Mouse (Mus musculus) 416B (cell line): ENCODE results near the gene Cd6.
A peak's percentile ranks its signal among the peaks of the same experiment; 100 is the strongest.

ENCODE experiments used
- DNase-seq: peaks from one replicate; pipeline ENCODE4 v3.0.0; 2011; ENCODE audit warnings: low read depth

The Cd6 gene

DNA sequence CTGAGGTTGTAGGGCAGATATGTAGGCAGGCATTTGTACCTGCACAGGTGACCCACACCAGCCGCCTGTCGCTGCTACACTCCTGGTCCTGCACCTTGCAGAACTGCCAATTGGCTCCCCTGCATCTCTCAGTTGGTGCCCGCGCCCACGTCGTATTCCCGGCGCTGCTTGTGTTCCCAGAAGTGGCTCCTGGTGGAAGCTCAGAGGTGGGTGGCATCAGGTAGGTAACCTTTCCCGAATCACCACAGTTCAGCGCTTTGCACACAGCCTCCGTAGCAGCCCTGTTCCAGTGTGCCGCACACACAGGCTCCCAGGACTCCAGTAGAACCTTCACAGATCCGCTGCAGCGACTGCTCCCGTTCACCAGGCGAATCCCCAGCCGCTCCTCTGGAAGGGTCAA, 30.7 kb downstream of the Cd6 start:
- DNase-seq: no peak

DNA sequence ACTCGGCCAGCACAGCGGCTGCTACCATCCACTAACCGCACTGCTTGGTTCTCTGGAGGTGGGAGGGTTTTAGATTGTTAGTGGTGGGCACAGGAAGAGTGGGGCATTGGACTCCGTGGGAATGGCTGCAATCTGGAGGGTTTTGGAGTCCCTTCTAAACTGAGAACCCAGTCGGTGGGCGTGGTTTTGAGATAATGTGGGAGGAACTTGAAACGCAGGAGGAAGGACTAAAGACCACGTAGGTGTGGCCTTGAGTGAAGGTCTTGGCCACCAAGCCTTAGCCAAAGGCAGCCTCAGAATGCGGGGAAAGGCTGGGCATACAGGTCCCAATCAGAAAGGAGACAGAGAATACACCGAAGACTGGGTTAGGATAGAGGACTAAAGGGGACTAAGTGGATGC, 31.3 kb downstream of the Cd6 start:
- DNase-seq: no peak

DNA sequence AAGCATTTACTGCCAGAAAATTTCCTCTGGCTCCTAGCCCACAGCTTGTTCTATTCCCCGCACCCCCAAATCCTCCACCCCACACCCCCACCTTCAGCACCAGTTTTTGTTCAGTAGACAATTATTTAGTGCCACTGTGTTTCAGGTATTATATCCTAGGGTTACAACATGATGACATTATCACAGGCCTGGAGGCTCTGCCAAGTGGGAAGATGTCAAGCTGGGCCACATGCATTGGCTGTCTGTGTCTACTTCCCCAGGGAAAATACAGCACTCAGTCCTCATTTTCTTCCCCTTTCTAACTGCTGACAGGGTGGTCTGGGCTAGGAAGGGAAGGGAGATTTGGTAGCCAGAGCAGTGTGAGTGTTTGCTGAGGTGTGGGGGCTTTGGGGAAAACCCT, 34.9 kb downstream of the Cd6 start:
- no peak for DNase-seq

DNA sequence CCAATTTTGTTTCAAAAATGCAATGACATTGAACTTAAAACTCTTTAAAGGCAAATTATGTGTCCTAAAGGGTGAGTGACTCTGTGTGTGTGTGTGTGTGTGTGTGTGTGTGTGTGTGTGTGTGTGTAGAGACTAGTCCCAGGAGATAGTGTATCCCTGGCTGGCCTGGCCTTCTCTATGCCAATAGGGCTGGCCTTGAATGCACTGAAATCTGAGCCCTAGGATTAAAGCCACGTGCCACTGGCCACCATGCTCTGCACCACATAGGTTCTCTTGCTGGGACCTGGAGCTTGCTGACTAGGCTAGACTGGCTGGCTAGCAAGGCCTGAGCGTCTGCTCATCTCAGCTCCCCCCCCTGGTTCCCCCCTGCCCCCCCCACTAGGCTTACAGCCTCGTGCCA, 36.8 kb downstream of the Cd6 start:
- no peak for DNase-seq

DNA sequence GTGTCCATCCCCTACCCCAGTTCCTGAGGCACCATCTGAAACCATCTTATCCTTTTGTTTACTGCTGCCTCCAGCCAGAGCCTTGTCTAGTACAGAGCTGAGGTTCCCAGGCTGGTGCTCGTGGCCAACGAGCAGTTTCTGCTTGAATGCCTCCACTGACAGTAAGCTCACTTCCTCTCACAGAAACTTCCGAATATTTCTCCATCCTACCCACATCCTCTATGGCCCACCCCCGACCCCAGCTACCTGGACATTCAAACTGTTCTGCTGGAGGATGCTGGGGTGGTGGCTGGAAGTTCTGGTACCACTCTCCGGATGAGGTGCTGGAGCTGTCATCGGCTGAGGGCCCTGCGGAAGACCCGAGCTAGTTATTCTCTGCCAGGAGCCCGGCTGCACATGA, 39.5 kb downstream of the Cd6 start:
- DNase-seq: no peak

DNA sequence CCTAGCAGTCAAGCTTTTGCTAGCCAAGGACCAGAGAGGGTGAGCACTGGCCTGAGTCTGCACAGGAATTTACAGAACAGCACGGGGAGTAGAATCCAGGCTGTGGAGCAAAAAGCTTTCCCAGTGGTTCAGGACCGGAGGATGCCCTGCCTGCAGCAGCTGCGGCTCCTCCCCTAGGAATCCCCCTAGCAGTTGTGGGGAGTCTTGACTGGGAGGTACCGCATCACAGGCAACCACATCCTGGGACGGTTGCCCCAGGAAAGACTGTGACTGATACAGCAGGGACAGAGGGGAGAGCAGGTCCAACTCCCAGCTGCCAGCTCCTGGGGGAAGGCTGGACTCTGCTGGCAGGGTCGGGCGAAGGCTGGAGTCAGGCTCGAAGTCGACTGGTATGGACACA, 41.6 kb downstream of the Cd6 start:
- DNase-seq: no peak

GRCm38 (mm10) chr19:10787406-10787805, 42.5 kb downstream of the Cd6 start:
- no peak for DNase-seq

- DNase-seq: no peak
These were observed 43.1 kb downstream of the Cd6 start for GRCm38 (mm10) chr19:10786753-10787152.

GRCm38 (mm10) chr19:10784796-10785459, 44.9 kb downstream of the Cd6 start:
- DNase-seq: no peak

DNA sequence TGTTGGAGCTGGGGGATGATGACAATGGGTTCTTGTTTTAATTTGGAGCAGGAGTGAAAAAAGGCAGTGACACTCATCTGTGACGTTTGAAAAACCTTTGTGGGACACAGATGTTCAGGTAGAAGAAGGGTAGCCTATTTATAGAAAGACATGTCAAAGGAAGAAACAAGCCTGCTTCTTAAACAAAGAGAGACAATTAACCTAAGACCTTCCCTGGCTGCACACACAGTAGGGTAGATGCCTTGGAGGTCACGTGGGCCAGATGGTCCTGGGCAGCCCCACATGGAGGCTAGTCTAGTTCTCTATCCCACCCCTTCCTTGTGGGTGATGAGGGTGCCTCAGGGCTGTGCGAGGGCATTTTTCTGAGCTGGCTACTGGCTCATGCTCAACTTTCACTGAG, 45.8 kb downstream of the Cd6 start:
- no peak for DNase-seq

DNA sequence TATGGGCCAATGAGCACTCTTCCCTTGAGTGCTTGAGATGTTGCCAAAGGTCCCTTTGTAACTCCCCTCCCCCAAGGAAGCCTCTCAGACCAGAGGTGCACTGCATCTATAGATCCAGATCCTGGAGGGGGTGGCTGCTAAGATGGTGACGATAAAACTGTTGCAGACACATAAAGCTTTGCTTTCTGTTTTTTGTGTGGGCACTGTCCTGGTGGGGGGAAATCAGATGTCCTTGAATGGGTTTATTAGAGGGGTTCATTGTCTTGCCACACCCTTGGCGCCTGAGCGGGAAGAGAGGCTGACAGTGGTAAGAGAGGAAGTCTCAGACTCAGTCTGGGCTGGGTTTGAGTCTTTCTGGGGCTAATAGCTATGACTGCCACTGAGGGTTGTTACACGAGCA, 46.7 kb downstream of the Cd6 start:
- no peak for DNase-seq

DNA sequence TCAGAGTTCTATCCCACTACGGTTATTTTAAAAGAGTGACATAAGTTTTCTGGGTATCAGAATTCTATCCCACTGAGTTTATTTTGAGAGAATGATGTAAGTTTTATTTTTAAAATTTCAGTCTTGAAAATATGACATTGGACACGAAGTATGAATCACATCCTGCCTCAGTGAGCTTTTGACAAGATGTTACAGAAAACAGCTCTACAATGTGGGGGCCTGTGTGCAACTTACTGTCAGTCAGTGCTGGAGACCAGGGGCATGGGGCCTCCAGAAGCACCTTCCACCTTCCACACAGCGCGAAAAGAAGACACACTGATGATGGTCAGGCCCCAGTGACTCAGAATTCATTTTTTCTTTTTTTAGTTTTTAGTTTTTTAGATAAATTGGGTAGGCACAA, 48.2 kb downstream of the Cd6 start:
- peak; percentile 16 for DNase-seq

DNA sequence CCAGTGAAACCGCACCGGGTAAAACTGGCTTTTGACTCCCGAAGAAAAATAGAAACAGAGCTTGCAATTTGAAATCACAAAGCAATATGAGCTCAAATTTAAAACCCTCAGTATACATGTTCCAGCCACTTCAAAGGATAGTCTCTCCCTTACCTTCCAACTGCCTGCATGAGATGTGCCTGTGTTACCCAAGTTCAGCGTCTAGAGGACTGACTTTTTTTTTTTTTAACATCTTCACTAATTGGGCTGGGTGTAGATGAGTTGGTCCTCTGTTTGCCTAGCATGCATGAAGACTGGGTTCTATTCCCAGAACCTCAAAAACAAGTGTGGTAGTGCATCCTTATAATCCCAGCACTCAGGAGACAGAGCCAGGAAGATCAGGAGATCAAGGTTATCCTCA, 53.0 kb downstream of the Cd6 start:
- DNase-seq: no peak

DNA sequence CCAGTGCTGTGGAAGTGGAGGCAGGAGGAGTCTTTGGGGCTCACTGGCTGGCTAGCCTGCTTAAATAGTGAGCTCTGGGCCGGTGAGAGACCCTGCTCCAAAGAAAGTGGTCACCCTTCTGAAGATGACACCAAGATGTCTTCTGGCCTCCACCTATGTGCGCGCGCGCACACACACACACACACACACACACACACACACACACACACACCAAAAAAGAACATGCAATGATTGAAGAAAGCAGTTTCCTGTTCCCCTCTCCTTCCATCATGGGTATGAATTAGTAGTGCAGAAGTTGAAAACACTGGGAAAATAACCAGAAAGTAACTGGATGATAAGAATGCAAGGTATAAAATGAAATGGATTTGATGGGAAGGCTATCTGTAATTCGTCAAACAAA, 55.7 kb downstream of the Cd6 start:
- DNase-seq: no peak

GRCm38 (mm10) chr19:10773384-10773783, 56.5 kb downstream of the Cd6 start:
- DNase-seq: no peak

- DNase-seq: no peak
These were observed 57.0 kb downstream of the Cd6 start for GRCm38 (mm10) chr19:10772866-10773265.

DNA sequence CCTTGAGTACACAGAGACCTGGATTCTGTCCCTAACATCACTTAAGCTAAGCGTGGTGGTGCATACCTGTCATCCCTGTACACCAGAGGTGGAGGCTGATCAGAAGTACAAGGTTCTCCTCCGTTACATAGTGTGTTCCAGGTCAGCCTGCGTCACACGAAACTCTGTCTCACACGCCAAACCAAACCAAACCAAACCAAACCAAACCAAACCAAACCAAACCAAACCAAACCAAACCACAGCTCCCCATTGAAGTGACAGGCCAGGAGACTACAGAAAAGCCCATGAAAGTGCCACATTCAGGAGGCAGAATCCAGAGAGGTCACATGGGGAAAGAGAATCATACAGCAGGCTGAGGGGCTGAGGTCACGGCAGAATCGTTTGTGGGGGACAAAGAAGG, 57.9 kb downstream of the Cd6 start:
- DNase-seq: no peak

DNA sequence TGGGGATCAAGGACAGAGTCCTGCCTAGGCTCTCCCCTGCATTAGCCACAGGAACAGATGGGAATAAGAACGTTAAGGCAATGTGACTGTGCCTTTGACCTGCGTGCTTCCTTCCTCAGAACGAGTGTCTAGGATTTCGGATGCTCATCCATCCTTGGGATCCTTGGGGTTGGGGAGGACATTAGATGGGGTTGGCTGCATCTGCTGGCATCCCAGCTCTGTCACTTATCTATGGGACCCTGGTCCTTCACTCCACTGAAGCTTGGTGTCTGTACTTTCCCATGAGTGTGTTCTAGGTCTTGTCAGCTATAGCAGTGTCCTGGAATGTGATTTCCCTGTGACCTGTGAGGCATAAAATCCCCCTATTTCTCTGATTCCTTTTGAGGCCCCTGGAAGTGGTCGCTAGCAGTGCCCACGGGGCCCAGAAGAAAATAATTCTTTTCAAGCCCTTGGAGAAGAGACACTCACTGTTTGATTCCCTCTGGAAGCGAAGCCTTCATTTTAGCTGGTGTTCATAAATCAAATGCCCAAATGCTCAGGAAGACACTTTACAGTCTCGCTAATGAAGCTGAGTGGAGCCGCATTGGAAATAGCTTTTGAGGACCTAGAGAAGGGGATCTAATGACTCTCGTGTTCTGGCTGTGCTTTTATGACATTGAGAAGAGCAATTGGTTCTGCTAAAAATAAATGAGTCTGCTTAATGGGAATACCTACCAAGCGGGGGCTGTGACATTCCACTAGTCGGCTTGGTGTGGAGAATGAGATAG, 60.2 kb downstream of the Cd6 start:
- no peak for DNase-seq

DNA sequence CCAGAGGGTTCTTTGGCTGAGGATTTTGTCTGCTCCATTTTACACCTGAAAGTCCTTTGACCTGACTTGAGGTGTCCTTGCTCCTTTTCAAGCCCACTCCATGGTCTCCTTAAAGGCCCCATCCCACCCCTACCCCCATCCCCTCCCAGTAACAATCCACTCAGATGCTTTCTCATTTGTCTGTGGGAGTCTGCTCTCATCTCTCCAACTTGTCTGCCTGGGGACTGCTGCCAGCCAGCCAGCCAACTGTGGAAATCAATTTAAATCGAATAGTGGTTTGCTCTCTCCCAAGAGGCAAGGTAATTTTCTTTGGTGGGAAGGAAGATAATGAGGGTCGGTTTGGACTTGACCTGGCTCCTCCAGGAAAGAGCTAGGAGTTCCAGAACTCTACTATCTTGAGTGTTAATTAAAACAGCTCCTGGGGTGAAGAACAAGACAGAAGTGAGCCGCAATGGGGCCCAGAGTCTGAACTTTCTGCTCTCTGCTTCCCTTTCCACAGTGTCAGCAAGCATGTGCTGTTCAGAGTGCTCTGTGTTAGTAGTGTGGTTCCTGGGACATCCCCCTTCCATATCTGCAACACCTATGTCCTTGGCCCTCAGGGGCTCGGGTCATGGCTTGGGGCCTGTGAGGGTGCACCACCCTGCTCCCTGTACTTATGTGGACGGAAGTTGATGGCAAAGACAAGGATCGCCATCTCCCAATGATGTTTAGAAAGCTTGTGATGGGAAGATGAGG, 61.0 kb downstream of the Cd6 start:
- DNase-seq: no peak

- no peak for DNase-seq
These were observed 62.2 kb downstream of the Cd6 start for GRCm38 (mm10) chr19:10767631-10768030.

DNA sequence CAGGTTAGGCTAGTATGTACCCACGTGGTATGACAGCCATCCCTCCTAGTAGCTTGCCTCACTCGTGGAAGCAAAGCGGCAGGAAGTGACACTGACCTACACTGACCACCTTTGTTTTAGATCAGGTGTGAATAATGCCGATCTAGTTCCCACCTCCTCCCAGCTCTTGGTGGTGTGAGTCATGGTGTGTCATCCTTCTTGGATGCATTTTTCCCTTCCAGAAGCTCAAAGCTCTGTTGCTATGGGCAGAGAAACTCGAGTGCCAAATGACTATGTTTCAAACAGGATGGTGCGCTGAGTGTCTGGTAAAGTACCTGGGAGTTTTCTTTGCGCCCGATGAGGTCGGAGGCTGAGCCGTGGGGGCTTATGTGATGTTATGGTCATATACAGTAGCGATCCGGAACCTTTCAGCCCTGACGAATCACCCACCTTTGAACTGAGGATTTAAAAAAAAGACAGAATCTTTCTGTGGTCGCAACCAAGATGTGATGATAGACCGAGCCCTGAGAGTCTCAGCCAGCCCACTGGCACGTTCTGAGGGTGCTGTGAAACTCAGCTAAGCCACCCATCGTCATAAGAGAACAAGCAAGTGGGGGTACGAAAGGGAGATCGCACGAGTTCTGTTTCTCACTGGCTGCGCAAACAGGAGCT, 66.4 kb downstream of the Cd6 start:
- no peak for DNase-seq

DNA sequence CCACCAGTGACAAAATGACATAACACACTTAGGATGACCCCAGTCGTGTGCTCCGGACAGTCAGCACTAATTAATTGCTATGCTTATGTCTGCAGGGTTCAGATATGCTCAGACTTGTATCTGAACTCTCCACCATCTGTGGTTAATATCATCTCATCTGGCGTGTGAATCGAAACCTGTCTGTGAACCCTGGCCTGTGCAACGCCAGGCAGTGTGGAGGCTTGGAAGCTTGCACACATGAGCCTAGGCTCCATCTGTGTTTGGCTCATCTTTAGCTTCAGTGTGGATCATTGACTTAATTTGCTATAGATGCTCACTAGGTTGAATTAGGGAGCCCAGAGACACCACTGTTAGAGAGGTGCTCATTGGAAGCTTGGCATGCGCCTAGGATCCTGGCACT, 67.4 kb downstream of the Cd6 start:
- DNase-seq: no peak
